Mouse (Mus musculus): ENCODE measurements at regions not wholly inside any gene's neighbourhood (a gene's known extent, or its start where the extent isn't known, plus 50 kb on each side); places are given as distances from the start of the nearest gene placed in this dataset.

DNA sequence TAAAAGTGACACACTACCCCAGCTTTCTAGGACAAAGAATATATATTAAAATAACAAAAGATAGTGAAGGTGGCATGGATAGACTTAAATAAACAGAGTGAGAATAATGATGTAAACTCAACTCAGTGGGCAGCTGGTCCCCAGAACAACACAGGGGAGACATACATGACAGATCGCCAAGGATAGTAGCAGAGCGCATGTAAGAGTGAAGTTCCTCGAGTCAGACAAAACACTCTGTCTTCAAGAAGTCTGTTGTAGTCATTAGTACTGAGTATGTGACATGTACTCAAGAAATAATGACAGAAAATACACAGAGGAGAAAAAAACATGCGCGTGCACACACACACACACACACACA is 74.8 kb upstream of the Stxbp5l start:
- DNase-seq (ENCODE audit: low spot score in 2 of 2), result no peak

DNA sequence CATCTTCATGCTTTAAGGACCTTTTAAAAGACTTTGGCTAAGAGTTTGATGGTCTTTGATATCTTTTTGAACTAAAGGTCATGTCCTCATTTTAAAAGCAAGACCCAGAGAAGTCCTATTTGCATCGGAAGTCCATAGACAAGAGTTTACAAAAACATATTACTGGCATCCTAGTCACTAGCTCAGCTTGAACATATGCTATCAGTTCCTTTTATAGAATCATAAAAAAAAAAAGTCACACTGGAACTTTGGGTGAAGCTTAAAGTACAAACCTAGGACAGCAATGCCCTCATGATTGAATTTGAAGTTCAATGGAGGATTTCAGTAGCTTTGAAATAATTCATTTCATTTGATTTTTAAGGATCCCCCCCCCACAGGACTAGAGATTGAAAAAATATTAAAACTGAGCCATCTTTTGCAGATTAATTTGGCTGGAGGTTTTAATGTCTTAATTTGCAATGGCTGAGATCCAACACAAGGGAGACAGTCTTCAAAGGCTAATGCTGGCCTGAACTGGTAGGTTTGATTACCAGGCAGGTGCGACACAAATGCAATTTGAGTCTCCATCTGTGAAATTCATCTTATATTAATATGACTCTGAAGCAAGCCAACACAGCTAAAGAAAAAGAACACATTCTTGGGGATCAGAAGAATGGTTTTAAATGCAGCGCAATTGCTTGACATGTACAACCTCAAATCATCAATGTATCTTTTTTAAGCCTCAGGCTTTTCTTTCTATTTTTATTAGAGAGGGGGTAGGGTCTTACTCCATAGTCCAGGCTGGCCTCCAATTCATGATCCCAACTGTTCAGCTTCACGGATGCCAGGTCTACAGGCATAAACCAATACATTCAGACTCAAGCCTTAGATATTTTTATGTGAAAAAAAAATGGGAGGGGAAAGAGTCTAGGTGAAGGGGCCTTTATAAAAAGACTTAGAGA is 74.1 kb upstream of the Stxbp5l start:
- no peak for DNase-seq (ENCODE audit: low spot score in 2 of 2)

DNA sequence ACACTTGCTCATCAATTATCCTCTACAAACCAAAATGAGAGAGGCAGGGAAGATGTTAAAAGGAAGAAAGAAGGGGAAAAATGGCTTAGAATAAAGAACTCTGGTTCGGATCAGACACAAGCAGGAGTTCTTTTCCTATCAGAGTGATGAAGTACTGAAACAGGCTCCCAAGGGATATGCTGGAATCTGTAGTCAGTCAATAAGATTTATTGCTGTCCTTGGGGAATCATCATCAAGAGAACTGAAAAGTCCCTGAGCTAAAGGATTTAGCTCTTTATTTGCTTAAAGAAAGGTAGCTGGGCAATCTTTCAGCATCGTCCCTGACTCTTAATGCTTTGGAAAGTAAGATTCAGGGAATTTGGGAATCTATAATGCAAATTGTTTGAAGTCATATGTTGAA is 71.2 kb upstream of the Stxbp5l start:
- no peak for DNase-seq (ENCODE audit: low spot score in 2 of 2)

- DNase-seq (ENCODE audit: low spot score in 2 of 2), result no peak
Measured at GRCm38 (mm10) chr16:37449846-37450245, 65.1 kb upstream of the Stxbp5l start.

DNA sequence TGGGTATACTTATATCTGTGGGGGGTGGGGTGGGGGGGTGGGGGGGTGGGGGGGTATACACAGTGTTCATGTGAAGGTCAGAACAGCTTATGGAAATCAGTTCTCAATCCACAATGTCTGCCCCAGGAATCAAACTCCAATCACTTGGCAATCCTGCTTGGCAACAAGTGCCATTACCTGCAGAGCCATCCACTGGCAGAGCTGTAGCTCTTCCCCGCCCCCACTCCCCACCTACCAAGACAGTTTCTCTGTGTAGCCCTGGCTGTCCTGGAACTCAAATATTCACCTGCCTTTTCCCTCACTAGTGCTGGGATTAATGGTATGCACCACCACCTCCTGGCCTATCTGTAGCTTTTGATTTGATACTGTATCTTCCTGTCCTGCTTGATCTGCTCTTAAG is 61.0 kb upstream of the Stxbp5l start:
- DNase-seq (ENCODE audit: low spot score in 2 of 2), result no peak

DNA sequence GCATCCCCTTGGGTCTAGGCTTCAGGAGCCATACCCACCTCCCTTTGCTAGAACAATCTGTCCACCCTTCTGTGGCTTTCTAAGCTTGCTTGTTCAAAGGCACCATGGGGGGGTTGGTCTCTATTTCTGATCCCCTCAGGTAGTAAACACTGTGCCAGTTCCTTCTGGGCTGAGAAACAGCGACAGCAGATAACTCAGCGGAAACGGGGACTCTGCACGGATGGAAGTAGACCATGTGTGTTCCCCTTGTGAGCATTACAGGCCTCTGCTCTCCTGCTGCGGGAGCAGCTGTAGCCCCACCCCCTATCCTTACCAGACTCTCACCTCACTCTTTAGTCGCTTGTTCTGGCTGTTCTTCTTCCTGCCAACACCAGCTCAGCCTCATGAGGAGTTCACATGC is 58.2 kb upstream of the Stxbp5l start:
- DNase-seq (ENCODE audit: low spot score in 2 of 2), result peak; percentile 23 to 33

GRCm38 (mm10) chr16:37442481-37442880 is 57.7 kb upstream of the Stxbp5l start:
- DNase-seq (ENCODE audit: low spot score in 2 of 2), result peak; percentile 32 to 58

- no peak for DNase-seq (ENCODE audit: low spot score in 2 of 2)
Measured at GRCm38 (mm10) chr16:37440628-37441164, 55.9 kb upstream of the Stxbp5l start.

Data from layer of hippocampus, postnatal 10 days (tissue).